Mouse (Mus musculus) kidney, postnatal 10 days (tissue): ENCODE measurements around the gene Chrnb4.
A peak's percentile ranks its signal among the peaks of the same experiment; 100 is the strongest.

Experiments used
- DNase-seq: peaks from one replicate; pipeline ENCODE4 v3.0.0; 2021; ENCODE audit warnings: mixed read lengths

Gene Chrnb4

GRCm38 (mm10) chr9:55016926-55017325, 31.7 kb downstream of the Chrnb4 start:
- no peak for DNase-seq

- peak; percentile 13 for DNase-seq
Measured at GRCm38 (mm10) chr9:55010588-55011350, 37.8 kb downstream of the Chrnb4 start.

- no peak for DNase-seq
Measured at GRCm38 (mm10) chr9:55009692-55010091, 38.9 kb downstream of the Chrnb4 start.

- no peak for DNase-seq
Measured at GRCm38 (mm10) chr9:55003609-55004008, 45.0 kb downstream of the Chrnb4 start.

- DNase-seq, result no peak
Measured at GRCm38 (mm10) chr9:54995645-54996044, 52.9 kb downstream of the Chrnb4 start.

GRCm38 (mm10) chr9:54994381-54994780, 54.2 kb downstream of the Chrnb4 start:
- DNase-seq, result no peak

- DNase-seq, result no peak
Measured at GRCm38 (mm10) chr9:54990362-54990761, 58.2 kb downstream of the Chrnb4 start.

- DNase-seq, result no peak
Measured at GRCm38 (mm10) chr9:54982401-54982800, 66.2 kb downstream of the Chrnb4 start.

- DNase-seq, result peak; percentile 65
Measured at GRCm38 (mm10) chr9:54981291-54982191, 67.0 kb downstream of the Chrnb4 start.

GRCm38 (mm10) chr9:54980674-54981073, 67.9 kb downstream of the Chrnb4 start, which contains the start of gene Chrna5:
Chrna5 (plus strand) TSS chr9:54980880.
- no peak for DNase-seq
